Mouse (Mus musculus) brown adipose tissue, adult 24 weeks (tissue): ENCODE results near the gene Mettl9. TPM values are rescaled to one million over a fixed set of nuclear protein-coding genes. Genes with fewer than 3 reads are reported as not detected.

Experiments
- H3K27ac ChIP-seq: fragments of 200-500 bp; replicated peaks from 2 replicates; pipeline ENCODE4 v1.5.1; 2012; ENCODE audit warnings: low read depth, mild to moderate bottlenecking, low read length
- H3K4me1 ChIP-seq: fragments of 200-500 bp; 2 replicates; pipeline ENCODE4 v1.6.1; 2012; ENCODE audit warnings: low read length, mixed read lengths; ENCODE audit not compliant: control insufficient read depth, insufficient read depth, insufficient read length
- H3K4me3 ChIP-seq: fragments of 200-500 bp; 2 replicates; pipeline ENCODE4 v1.5.1; 2012; ENCODE audit warnings: low read depth, mild to moderate bottlenecking, low read length, moderate library complexity; ENCODE audit not compliant: insufficient read depth
- polyA plus RNA-seq: library from polyadenylated mRNA; stranded (reverse); fragments of >200 nt; gene quantifications from 2 replicates; pipeline ENCODE4 v1.2.4, GENCODE M21; 2012; ENCODE audit not compliant: missing spikeins, insufficient read depth, insufficient read length

Mettl9 gene
- polyA plus RNA-seq: 60.4 and 82.4 TPM in 2 replicates

- H3K4me1 ChIP-seq: no peaks in the 10 kb centered on the region
- H3K27ac ChIP-seq: peak within 1 kb of the TSS; percentile 89
- peak within 1 kb of the TSS; percentile 95 for H3K4me3 ChIP-seq
Measured at GRCm38 (mm10) chr7:121033856-121034652, at the start of gene Mettl9. Gene Mettl9, plus strand, starts transcription at chr7:121034445.

- Histone ChIP-seq H3K4me1 (no peaks in the 10 kb centered on the region), H3K27ac (no peak overlapping the region), H3K4me3 (no peak overlapping the region)
Measured at GRCm38 (mm10) chr7:120991191-120991590, 43.1 kb upstream of the Mettl9 start.

- H3K27ac ChIP-seq: no peak overlapping the region
- H3K4me1 ChIP-seq: no peaks in the 10 kb centered on the region
- no peak overlapping the region for H3K4me3 ChIP-seq
Measured at GRCm38 (mm10) chr7:120999021-120999530, 35.2 kb upstream of the Mettl9 start.

GRCm38 (mm10) chr7:121000065-121000822, 34.0 kb upstream of the Mettl9 start:
- Histone ChIP-seq H3K27ac (no peak overlapping the region), H3K4me3 (no peak overlapping the region), H3K4me1 (no peaks in the 10 kb centered on the region)

GRCm38 (mm10) chr7:121001879-121002278, 32.4 kb upstream of the Mettl9 start:
- H3K4me1 ChIP-seq: no peaks in the 10 kb centered on the region
- no peak overlapping the region for H3K4me3 ChIP-seq
- H3K27ac ChIP-seq: no peak overlapping the region

GRCm38 (mm10) chr7:121002407-121002928, 31.8 kb upstream of the Mettl9 start:
- Histone ChIP-seq H3K27ac (no peak overlapping the region), H3K4me3 (no peak overlapping the region), H3K4me1 (no peaks in the 10 kb centered on the region)

- Histone ChIP-seq H3K27ac (0 out of 2 replicates have a peak overlapping the region, but pooled peaks have one; percentile 6), H3K4me3 (no peak overlapping the region), H3K4me1 (no peaks in the 10 kb centered on the region)
Measured at GRCm38 (mm10) chr7:121003793-121004418, 30.3 kb upstream of the Mettl9 start.

GRCm38 (mm10) chr7:121011794-121012689, 22.2 kb upstream of the Mettl9 start:
- Histone ChIP-seq H3K4me3 (no peak overlapping the region), H3K27ac (no peak overlapping the region), H3K4me1 (no peaks in the 10 kb centered on the region)

- Histone ChIP-seq H3K27ac (no peak overlapping the region), H3K4me1 (no peaks in the 10 kb centered on the region), H3K4me3 (no peak overlapping the region)
Measured at GRCm38 (mm10) chr7:121014486-121014885, 19.8 kb upstream of the Mettl9 start.

- no peak overlapping the region for H3K4me3 ChIP-seq
- H3K4me1 ChIP-seq: no peaks in the 10 kb centered on the region
- H3K27ac ChIP-seq: no peak overlapping the region
Measured at GRCm38 (mm10) chr7:121018778-121019177, 15.5 kb upstream of the Mettl9 start.

- no peak overlapping the region for H3K4me3 ChIP-seq
- H3K27ac ChIP-seq: no peak overlapping the region
- H3K4me1 ChIP-seq: no peaks in the 10 kb centered on the region
Measured at GRCm38 (mm10) chr7:121020277-121020676, 14.0 kb upstream of the Mettl9 start.

GRCm38 (mm10) chr7:121025221-121026008, 8.8 kb upstream of the Mettl9 start:
- Histone ChIP-seq H3K27ac (no peak overlapping the region), H3K4me3 (no peak overlapping the region), H3K4me1 (no peaks in the 10 kb centered on the region)

- no peaks in the 10 kb centered on the region for H3K4me1 ChIP-seq
- no peak overlapping the region for H3K4me3 ChIP-seq
- H3K27ac ChIP-seq: no peak overlapping the region
Measured at GRCm38 (mm10) chr7:121026300-121026699, 7.9 kb upstream of the Mettl9 start.
